ENCODE assay signal across 13 mouse cellular contexts in genomic region chr4:152100541-152100940, GRCm38 (mm10). TPM values are rescaled to one million over a fixed set of nuclear protein-coding genes. Genes with fewer than 3 reads are reported as not detected.
DNase-seq lines count a peak whose midpoint lies in the region; ATAC-seq and TF ChIP-seq lines count a peak whose summit lies in the region.
"Had no signal": no experiment of that assay in that cellular context is flagged by ENCODE, and none has a peak within 500 bp of the region (broad histone marks: within the 10 kb centered on the region; RNA-seq: fewer than 3 reads in every experiment).

No protein-coding gene starts in this region.

- no peaks in the 10 kb centered on the region for H3K9me3 ChIP-seq in heart, embryonic 15.5 days (replicated peaks)
- H3K9me3 ChIP-seq in lung, embryonic 15.5 days: no peaks in the 10 kb centered on the region
- H3K9me3 ChIP-seq in embryonic facial prominence, embryonic 10.5 days: no peaks in the 10 kb centered on the region
- H3K9me3 ChIP-seq: embryonic facial prominence, embryonic 12.5 days had no signal

- H3K36me3 ChIP-seq in heart, embryonic 15.5 days: peaks cover 27% of the 10 kb centered on the region
- peaks cover 30% of the 10 kb centered on the region for H3K36me3 ChIP-seq in lung, embryonic 15.5 days
- peaks cover 33% of the 10 kb centered on the region for H3K36me3 ChIP-seq in embryonic facial prominence, embryonic 10.5 days (replicated peaks)

- no peak for TF ChIP-seq CTCF in olfactory bulb, adult 2 months (IDR thresholded peaks at IDR 0.05; ENCODE audit: insufficient read depth, low read depth, low read length)

- H3K27ac ChIP-seq in heart, embryonic 15.5 days: peak overlapping the region; percentile 75
- peak overlapping the region; percentile 46 for H3K27ac ChIP-seq in lung, embryonic 15.5 days
- peak overlapping the region; percentile 30; the same call in 1 of the 2 replicates for H3K27ac ChIP-seq in embryonic facial prominence, embryonic 10.5 days (replicated peaks)
- H3K27ac ChIP-seq in olfactory bulb, adult 2 months (ENCODE audit: insufficient read depth, low read depth, low read length): peak overlapping the region; percentile 81
- H3K27ac ChIP-seq: embryonic facial prominence, embryonic 12.5 days had no signal

- peaks cover 33% of the 10 kb centered on the region for H3K4me1 ChIP-seq in heart, embryonic 15.5 days (replicated peaks)
- H3K4me1 ChIP-seq in lung, embryonic 15.5 days: peaks cover 46% of the 10 kb centered on the region
- H3K4me1 ChIP-seq in embryonic facial prominence, embryonic 10.5 days: peaks cover 67% of the 10 kb centered on the region
- H3K4me1 ChIP-seq in olfactory bulb, adult 2 months (ENCODE audit: control insufficient read depth, insufficient read depth, low read length): peaks cover 40% of the 10 kb centered on the region

- no peak for DNase-seq in heart, postnatal 4 days
- no peak for DNase-seq in lung, adult 18-20 months
- no peak for DNase-seq in embryonic facial prominence, embryonic 10.5 days (ENCODE audit: low spot score)
- no peak for DNase-seq in thymus, postnatal 14 days
- DNase-seq in gastrocnemius, adult 18-20 months (ENCODE audit: low spot score): no peak
- DNase-seq: kidney, adult 8-10 months; thymus, postnatal 36 days had no signal

- H3K4me2 ChIP-seq in heart, embryonic 15.5 days: no peak overlapping the region
- peak overlapping the region; percentile 9; the same call in 1 of the 2 replicates for H3K4me2 ChIP-seq in lung, embryonic 15.5 days
- H3K4me2 ChIP-seq: embryonic facial prominence, embryonic 12.5 days had no signal

- H3K27me3 ChIP-seq in heart, embryonic 15.5 days: no peaks in the 10 kb centered on the region
- H3K27me3 ChIP-seq in lung, embryonic 15.5 days: no peaks in the 10 kb centered on the region
- H3K27me3 ChIP-seq in embryonic facial prominence, embryonic 10.5 days (replicated peaks; ENCODE audit: low read depth, poor library complexity, severe bottlenecking): peaks cover 13% of the 10 kb centered on the region
- H3K27me3 ChIP-seq: embryonic facial prominence, embryonic 12.5 days had no signal

- TF ChIP-seq POLR2A in olfactory bulb, adult 2 months (IDR thresholded peaks at IDR 0.05; ENCODE audit: insufficient read depth, low read depth, low read length): no peak

- no peak overlapping the region; the same call in 1 of the 2 replicates for H3K9ac ChIP-seq in heart, embryonic 15.5 days
- H3K9ac ChIP-seq in lung, embryonic 15.5 days: no peak overlapping the region
- H3K9ac ChIP-seq: embryonic facial prominence, embryonic 12.5 days had no signal

- WGBS in heart, embryonic 15.5 days: 47% methylated on average over 11 of the region's 11 CpGs
- WGBS in lung, embryonic 15.5 days: 70% methylated on average over 11 of the region's 11 CpGs
- 81% methylated on average over 11 of the region's 11 CpGs for WGBS in embryonic facial prominence, embryonic 10.5 days
- WGBS in olfactory bulb, adult 2 months: 42% methylated on average over 11 of the region's 11 CpGs

- H3K4me3 ChIP-seq in heart, embryonic 15.5 days: no peak overlapping the region
- no peak overlapping the region for H3K4me3 ChIP-seq in lung, embryonic 15.5 days
- no peak overlapping the region for H3K4me3 ChIP-seq in embryonic facial prominence, embryonic 10.5 days
- no peak overlapping the region for H3K4me3 ChIP-seq in olfactory bulb, adult 2 months (ENCODE audit: insufficient read depth, low read depth, low read length)
- H3K4me3 ChIP-seq: embryonic facial prominence, embryonic 12.5 days had no signal

- no peak for ATAC-seq in heart, embryonic 15.5 days (replicated peaks; ENCODE audit: insufficient number of reproducible peaks, insufficient read depth, low FRiP score, low read depth)
- ATAC-seq in lung, embryonic 15.5 days (ENCODE audit: borderline replicate concordance, extremely low read depth, low FRiP score, low TSS enrichment): no peak

RNA-seq across cellular contexts. Expression of gene Tnfrsf25, which starts 15.2 kb away (rescaled TPM):
- 0.94 and 1.6 TPM in 2 replicates for polyA plus RNA-seq in heart, embryonic 15.5 days (2015; fragmentation: Nextera tagmentation; extraction: Ambion mirVana)
- total RNA-seq in heart, postnatal 4 days (2021): 1 to 10 TPM in 1 of 2 experiments, under 1 TPM in 1; 0.88 to 2.2 TPM
- 1.1 and 1.5 TPM in 2 replicates for polyA plus RNA-seq in lung, embryonic 15.5 days (2015; fragmentation: Nextera tagmentation; extraction: Ambion mirVana)
- 1.0 and 1.3 TPM in 2 replicates for polyA plus RNA-seq in embryonic facial prominence, embryonic 10.5 days (2016; fragmentation: Nextera tagmentation; extraction: Ambion mirVana)
- polyA plus RNA-seq in olfactory bulb, adult 2 months (2012; ENCODE audit: insufficient read depth, insufficient read length, low replicate concordance, missing spikeins): not detected in 2 replicates
- total RNA-seq in gastrocnemius, adult 18-20 months (2021): 1 to 10 TPM; 1.0 to 1.8 TPM

RNA-seq across cellular contexts. Expression of gene Plekhg5, which starts 28.2 kb away (rescaled TPM):
- polyA plus RNA-seq in heart, embryonic 15.5 days (2015; fragmentation: Nextera tagmentation; extraction: Ambion mirVana): 11.1 and 14.1 TPM in 2 replicates
- 10 to 100 TPM; 35.0 to 35.3 TPM for total RNA-seq in heart, postnatal 4 days (2021)
- polyA plus RNA-seq in lung, embryonic 15.5 days (2015; fragmentation: Nextera tagmentation; extraction: Ambion mirVana): 18.9 and 22.3 TPM in 2 replicates
- 11.7 and 13.2 TPM in 2 replicates for polyA plus RNA-seq in embryonic facial prominence, embryonic 10.5 days (2016; fragmentation: Nextera tagmentation; extraction: Ambion mirVana)
- polyA plus RNA-seq in olfactory bulb, adult 2 months (2012; ENCODE audit: insufficient read depth, insufficient read length, low replicate concordance, missing spikeins): not detected in 2 replicates
- total RNA-seq in gastrocnemius, adult 18-20 months (2021): 1 to 10 TPM; 5.0 to 6.5 TPM

RNA-seq across cellular contexts. Expression of gene Espn, which starts 51.6 kb away (rescaled TPM):
- polyA plus RNA-seq in heart, embryonic 15.5 days (2015; fragmentation: Nextera tagmentation; extraction: Ambion mirVana): 0.93 and 2.1 TPM in 2 replicates
- 1 to 10 TPM; 1.5 to 1.8 TPM for total RNA-seq in heart, postnatal 4 days (2021)
- 11.4 and 13.4 TPM in 2 replicates for polyA plus RNA-seq in lung, embryonic 15.5 days (2015; fragmentation: Nextera tagmentation; extraction: Ambion mirVana)
- polyA plus RNA-seq in embryonic facial prominence, embryonic 10.5 days (2016; fragmentation: Nextera tagmentation; extraction: Ambion mirVana): 7.5 and 10.3 TPM in 2 replicates
- not detected in 2 replicates for polyA plus RNA-seq in olfactory bulb, adult 2 months (2012; ENCODE audit: insufficient read depth, insufficient read length, low replicate concordance, missing spikeins)
- under 1 TPM; 0.36 to 0.59 TPM for total RNA-seq in gastrocnemius, adult 18-20 months (2021)

RNA-seq across cellular contexts. Expression of gene Hes2, which starts 58.1 kb away (rescaled TPM):
- 0.23 TPM in 1 of 2 replicates, not detected in the other for polyA plus RNA-seq in heart, embryonic 15.5 days (2015; fragmentation: Nextera tagmentation; extraction: Ambion mirVana)
- total RNA-seq in heart, postnatal 4 days (2021): not detected
- 0.26 and 0.61 TPM in 2 replicates for polyA plus RNA-seq in lung, embryonic 15.5 days (2015; fragmentation: Nextera tagmentation; extraction: Ambion mirVana)
- polyA plus RNA-seq in embryonic facial prominence, embryonic 10.5 days (2016; fragmentation: Nextera tagmentation; extraction: Ambion mirVana): 0.11 and 1.0 TPM in 2 replicates
- polyA plus RNA-seq in olfactory bulb, adult 2 months (2012; ENCODE audit: insufficient read depth, insufficient read length, low replicate concordance, missing spikeins): not detected in 2 replicates
- not detected for total RNA-seq in gastrocnemius, adult 18-20 months (2021)
- total RNA-seq: liver, adult 2 months; midbrain, postnatal 0 days had no signal
- polyA plus RNA-seq: embryonic facial prominence, embryonic 12.5 days; liver, adult 2 months; midbrain, postnatal 0 days had no signal

Comparison
In these comparisons a context has a peak if more than half of its experiments do, and no peak if none do; other contexts are left out.
1. H3K27ac ChIP-seq: peak in every context shown above with its lines; median percentile 81 in olfactory bulb, adult 2 months; 75 in heart, embryonic 15.5 days; 46 in lung, embryonic 15.5 days; 30 in embryonic facial prominence, embryonic 10.5 days.
2. RNA of gene Plekhg5, which starts 28.2 kb away (polyA plus RNA-seq): 18.9 to 22.3 TPM in lung, embryonic 15.5 days, 11.7 to 13.2 TPM in embryonic facial prominence, embryonic 10.5 days and 11.1 to 14.1 TPM in heart, embryonic 15.5 days; not detected in olfactory bulb, adult 2 months; every median in the first group is over 10 times any median in the second.